20 mouse cellular contexts compared by ENCODE assay signal in genomic region chr12:8111484-8111883, GRCm38 (mm10).
DNase-seq lines count a peak whose midpoint lies in the region; ATAC-seq and TF ChIP-seq lines count a peak whose summit lies in the region.
"Had no signal": no experiment of that assay in that cellular context is flagged by ENCODE, and none has a peak within 500 bp of the region (broad histone marks: within the 10 kb centered on the region; RNA-seq: fewer than 3 reads in every experiment).

No protein-coding gene starts in this region.

- H3K9ac ChIP-seq in lung, postnatal 0 days (replicated peaks; ENCODE audit: low read depth) = no peak overlapping the region
- H3K9ac ChIP-seq: forebrain, embryonic 13.5 days; hindbrain, embryonic 12.5 days; hindbrain, embryonic 15.5 days had no signal

- no peaks in the 10 kb centered on the region for H3K9me3 ChIP-seq in lung, postnatal 0 days (ENCODE audit: low read length)
- H3K9me3 ChIP-seq: forebrain, embryonic 10.5 days; forebrain, embryonic 13.5 days; hindbrain, embryonic 12.5 days; hindbrain, embryonic 15.5 days had no signal

- TF ChIP-seq EP300 in lung, postnatal 0 days (IDR thresholded peaks at IDR 0.05) = no peak

- no peaks in the 10 kb centered on the region for H3K36me3 ChIP-seq in lung, postnatal 0 days (ENCODE audit: insufficient read depth, low read length)
- H3K36me3 ChIP-seq: forebrain, embryonic 10.5 days; hindbrain, embryonic 12.5 days; hindbrain, embryonic 15.5 days had no signal

- no peak overlapping the region for H3K4me2 ChIP-seq in lung, postnatal 0 days (replicated peaks; ENCODE audit: low read depth, low read length)
- H3K4me2 ChIP-seq: forebrain, embryonic 13.5 days; heart, embryonic 11.5 days; hindbrain, embryonic 12.5 days; hindbrain, embryonic 15.5 days had no signal

- no peaks in the 10 kb centered on the region; the same call in 1 of the 2 replicates for H3K4me1 ChIP-seq in lung, postnatal 0 days (ENCODE audit: insufficient read depth, low read depth, low read length)
- H3K4me1 ChIP-seq: forebrain, embryonic 13.5 days; hindbrain, embryonic 15.5 days had no signal

- DNase-seq in cerebellum, postnatal 10 days = peak; percentile 27 to 36
- peak; percentile 5 for DNase-seq in lung, postnatal 0 days (ENCODE audit: low spot score)
- no peak for DNase-seq in lung, postnatal 14 days
- peak; percentile 43 for DNase-seq in MN1 (ENCODE audit: low spot score)
- no peak for DNase-seq in adrenal gland, adult (ENCODE audit: inconsistent age in 2 of 2, low spot score in 1 of 2)
- DNase-seq: adrenal gland, adult 8-10 months; adrenal gland, postnatal 25 days; cerebellum, adult 2 months; cerebellum, adult 9-11 months; gastrocnemius, postnatal 10 days; gastrocnemius, postnatal 36 days; heart, adult 11 months had no signal

- TF ChIP-seq CTCF in lung, postnatal 0 days (IDR thresholded peaks at IDR 0.05) = no peak

- H3K27ac ChIP-seq in lung, postnatal 0 days (ENCODE audit: low read length) = no peak overlapping the region
- H3K27ac ChIP-seq: forebrain, embryonic 10.5 days; forebrain, embryonic 13.5 days; hindbrain, embryonic 12.5 days; hindbrain, embryonic 15.5 days had no signal

- WGBS in lung, postnatal 0 days = 54% methylated on average over 4 of the region's 4 CpGs

- ATAC-seq in cerebellum, adult (ENCODE audit: insufficient number of reproducible peaks, low FRiP score, low TSS enrichment) = no peak
- ATAC-seq in lung, postnatal 0 days = no peak
- ATAC-seq: forebrain, embryonic 13.5 days; forebrain, embryonic 16.5 days; Patski had no signal

- no peak overlapping the region for H3K4me3 ChIP-seq in lung, postnatal 0 days (ENCODE audit: low read depth, low read length)
- H3K4me3 ChIP-seq: forebrain, embryonic 10.5 days; forebrain, embryonic 13.5 days; hindbrain, embryonic 12.5 days; hindbrain, embryonic 15.5 days had no signal

- no peaks in the 10 kb centered on the region for H3K27me3 ChIP-seq in lung, postnatal 0 days (replicated peaks; ENCODE audit: insufficient read depth, low read length)
- H3K27me3 ChIP-seq: forebrain, embryonic 13.5 days; hindbrain, embryonic 12.5 days; hindbrain, embryonic 15.5 days had no signal

Comparison
In these comparisons a context has a peak if more than half of its experiments do, and no peak if none do; other contexts are left out.
1. DNase-seq: peak in cerebellum, postnatal 10 days (2 of 2), lung, postnatal 0 days (single experiment) and MN1 (single experiment); none in lung, postnatal 14 days (single experiment) and adrenal gland, adult (0 of 2).